Mouse (Mus musculus): ENCODE data around the gene Slfn5. TPM values are rescaled to one million over a fixed set of nuclear protein-coding genes. Genes with fewer than 3 reads are reported as not detected.
A peak's percentile ranks its signal among the peaks of the same experiment; 100 is the strongest.
"Not testable (repeated sequence)": the region's sequence is repeated elsewhere in the genome, so short reads cannot be mapped to it uniquely, and the experiment has no call there.

Gene Slfn5
- polyA plus RNA-seq, 1 experiment from 2014 or later: 1.9 TPM

GRCm38 (mm10) chr11:82921691-82922090, 29.5 kb upstream of the Slfn5 start:
- Histone ChIP-seq H3K27me3 (peaks cover 10% of the 10 kb centered on the region; the same call in 1 of the 2 replicates), H3K36me3 (no peaks in the 10 kb centered on the region), H3K4me3 (no peak overlapping the region), H3K9me3 (no peaks in the 10 kb centered on the region), H3K4me2 (no peak overlapping the region), H3K27ac (replicated peaks) (no peak overlapping the region), H3K4me1 (replicated peaks) (no peaks in the 10 kb centered on the region), H3K9ac (no peak overlapping the region)
- WGBS: 81% methylated on average over 4 of the region's 4 CpGs
- ATAC-seq (ENCODE audit: low FRiP score, low read depth): no peak

- ATAC-seq (ENCODE audit: low FRiP score, low read depth); H3K27ac ChIP-seq (replicated peaks); H3K4me1 ChIP-seq (replicated peaks); H3K9me3 ChIP-seq; H3K4me3 ChIP-seq; H3K4me2 ChIP-seq; H3K36me3 ChIP-seq; H3K9ac ChIP-seq: not testable (repeated sequence)
- peaks cover 14% of the 10 kb centered on the region for H3K27me3 ChIP-seq
- 87% methylated on average over 6 of the region's 6 CpGs for WGBS
These were observed 27.2 kb upstream of the Slfn5 start for GRCm38 (mm10) chr11:82923910-82924309.

GRCm38 (mm10) chr11:82928897-82929632, 22.1 kb upstream of the Slfn5 start:
- 30% methylated on average over 20 of the region's 20 CpGs for WGBS
- Histone ChIP-seq H3K4me3 (no peak overlapping the region), H3K36me3 (no peaks in the 10 kb centered on the region), H3K4me1 (replicated peaks) (peaks cover 16% of the 10 kb centered on the region), H3K9ac (no peak overlapping the region), H3K4me2 (no peak overlapping the region), H3K27ac (replicated peaks) (no peak overlapping the region), H3K27me3 (peaks cover 30% of the 10 kb centered on the region), H3K9me3 (no peaks in the 10 kb centered on the region)
- no peak for ATAC-seq (ENCODE audit: low FRiP score, low read depth)

- peaks cover 16% of the 10 kb centered on the region for H3K4me1 ChIP-seq (replicated peaks)
- no peaks in the 10 kb centered on the region for H3K9me3 ChIP-seq
- no peak for ATAC-seq (ENCODE audit: low FRiP score, low read depth)
- WGBS: 51% methylated on average over 3 of the region's 3 CpGs
- H3K9ac ChIP-seq: no peak overlapping the region
- H3K36me3 ChIP-seq: no peaks in the 10 kb centered on the region
- H3K27me3 ChIP-seq: peaks cover 36% of the 10 kb centered on the region
- H3K4me2 ChIP-seq: peak overlapping the region; percentile 99
- no peak overlapping the region for H3K27ac ChIP-seq (replicated peaks)
- no peak overlapping the region for H3K4me3 ChIP-seq
These were observed 21.6 kb upstream of the Slfn5 start for GRCm38 (mm10) chr11:82929633-82929950.

- H3K36me3 ChIP-seq; ATAC-seq (ENCODE audit: low FRiP score, low read depth); H3K9me3 ChIP-seq; H3K27ac ChIP-seq (replicated peaks): not testable (repeated sequence)
- peak overlapping the region; percentile 50 for H3K4me3 ChIP-seq
- peaks cover 39% of the 10 kb centered on the region for H3K27me3 ChIP-seq
- peak overlapping the region; percentile 99 for H3K4me2 ChIP-seq
- peak overlapping the region; percentile 27; the same call in 1 of the 2 replicates for H3K9ac ChIP-seq
- WGBS: under 1% methylated on average over 82 of the region's 85 CpGs
- peaks cover 16% of the 10 kb centered on the region for H3K4me1 ChIP-seq (replicated peaks)
These were observed 20.7 kb upstream of the Slfn5 start for GRCm38 (mm10) chr11:82930391-82930955.

DNA sequence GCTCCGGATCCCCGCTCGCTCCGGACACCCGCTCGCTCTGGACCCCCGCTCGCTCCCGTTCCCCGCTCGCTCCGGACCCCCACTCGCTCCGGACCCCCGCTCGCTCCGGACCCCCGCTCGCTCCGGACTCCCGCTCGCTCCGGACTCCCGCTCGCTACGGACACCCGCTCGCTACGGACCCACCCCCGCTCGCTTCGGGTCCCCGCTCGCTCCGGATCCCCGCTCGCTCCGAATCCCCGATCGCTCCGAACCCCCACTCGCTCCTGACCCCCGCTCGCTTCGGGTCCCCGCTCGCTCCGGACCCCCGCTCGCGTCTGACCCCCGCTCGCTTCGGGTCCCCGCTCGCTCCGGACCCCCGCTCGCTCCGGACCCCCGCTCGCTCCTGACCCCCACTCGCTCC, 20.0 kb upstream of the Slfn5 start:
- H3K36me3 ChIP-seq; ATAC-seq (ENCODE audit: low FRiP score, low read depth); H3K27ac ChIP-seq (replicated peaks); H3K9me3 ChIP-seq: not testable (repeated sequence)
- Histone ChIP-seq H3K4me3 (peak overlapping the region; percentile 50), H3K27me3 (peaks cover 46% of the 10 kb centered on the region), H3K4me1 (replicated peaks) (peaks cover 16% of the 10 kb centered on the region), H3K4me2 (peak overlapping the region; percentile 99), H3K9ac (peak overlapping the region; percentile 33; the same call in 1 of the 2 replicates)
- WGBS: under 1% methylated on average over 51 of the region's 63 CpGs

DNA sequence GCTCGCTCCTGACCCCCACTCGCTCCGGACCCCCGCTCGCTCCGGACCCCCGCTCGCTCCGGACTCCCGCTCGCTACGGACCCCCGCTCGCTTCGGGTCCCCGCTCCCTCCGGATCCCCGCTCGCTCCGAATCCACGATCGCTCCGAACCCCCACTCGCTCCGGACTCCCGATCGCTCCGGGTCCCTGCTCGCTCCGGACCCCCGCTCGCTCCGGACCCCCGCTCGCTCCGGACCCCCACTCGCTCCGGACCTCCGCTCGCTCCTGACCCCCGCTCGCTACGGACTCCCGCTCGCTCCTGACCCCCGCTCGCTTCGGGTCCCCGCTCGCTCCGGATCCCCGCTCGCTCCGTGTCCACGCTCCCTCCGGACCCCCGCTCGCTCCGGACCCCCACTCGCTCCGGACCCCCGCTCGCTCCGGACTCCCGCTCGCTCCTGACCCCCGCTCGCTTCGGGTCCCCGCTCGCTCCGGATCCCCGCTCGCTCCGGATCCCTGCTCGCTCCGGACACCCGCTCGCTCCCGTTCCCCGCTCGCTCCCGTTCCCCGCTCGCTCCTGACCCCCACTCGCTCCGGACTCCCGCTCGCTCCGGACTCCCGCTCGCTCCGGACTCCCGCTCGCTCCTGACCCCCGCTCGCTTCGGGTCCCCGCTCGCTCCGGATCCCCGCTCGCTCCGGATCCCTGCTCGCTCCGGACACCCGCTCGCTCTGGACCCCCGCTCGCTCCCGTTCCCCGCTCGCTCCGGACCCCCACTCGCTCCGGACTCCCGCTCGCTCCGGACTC, 19.3 kb upstream of the Slfn5 start:
- H3K36me3 ChIP-seq; H3K9me3 ChIP-seq; H3K27ac ChIP-seq (replicated peaks); ATAC-seq (ENCODE audit: low FRiP score, low read depth): not testable (repeated sequence)
- peak overlapping the region; percentile 99 for H3K4me2 ChIP-seq
- H3K4me3 ChIP-seq: peak overlapping the region; percentile 50
- H3K27me3 ChIP-seq: peaks cover 53% of the 10 kb centered on the region
- peak overlapping the region; percentile 33; the same call in 1 of the 2 replicates for H3K9ac ChIP-seq
- H3K4me1 ChIP-seq (replicated peaks): peaks cover 16% of the 10 kb centered on the region
- WGBS: under 1% methylated on average over 112 of the region's 119 CpGs

GRCm38 (mm10) chr11:82933186-82933585, 18.0 kb upstream of the Slfn5 start:
- Histone ChIP-seq H3K9me3 (no peaks in the 10 kb centered on the region), H3K36me3 (no peaks in the 10 kb centered on the region), H3K27ac (replicated peaks) (no peak overlapping the region), H3K9ac (no peak overlapping the region), H3K4me3 (peak overlapping the region; percentile 50), H3K27me3 (peaks cover 50% of the 10 kb centered on the region), H3K4me1 (replicated peaks) (peaks cover 16% of the 10 kb centered on the region), H3K4me2 (peak overlapping the region; percentile 99)
- WGBS: 1% methylated on average over 29 of the region's 29 CpGs
- ATAC-seq (ENCODE audit: low FRiP score, low read depth): no peak

GRCm38 (mm10) chr11:82943336-82943735, 7.8 kb upstream of the Slfn5 start:
- Histone ChIP-seq H3K4me2 (no peak overlapping the region), H3K27ac (replicated peaks) (no peak overlapping the region), H3K27me3 (no peaks in the 10 kb centered on the region), H3K4me1 (replicated peaks) (no peaks in the 10 kb centered on the region), H3K4me3 (no peak overlapping the region), H3K9ac (no peak overlapping the region), H3K36me3 (no peaks in the 10 kb centered on the region), H3K9me3 (no peaks in the 10 kb centered on the region)
- WGBS: 59% methylated on average over 6 of the region's 6 CpGs
- no peak for ATAC-seq (ENCODE audit: low FRiP score, low read depth)

DNA sequence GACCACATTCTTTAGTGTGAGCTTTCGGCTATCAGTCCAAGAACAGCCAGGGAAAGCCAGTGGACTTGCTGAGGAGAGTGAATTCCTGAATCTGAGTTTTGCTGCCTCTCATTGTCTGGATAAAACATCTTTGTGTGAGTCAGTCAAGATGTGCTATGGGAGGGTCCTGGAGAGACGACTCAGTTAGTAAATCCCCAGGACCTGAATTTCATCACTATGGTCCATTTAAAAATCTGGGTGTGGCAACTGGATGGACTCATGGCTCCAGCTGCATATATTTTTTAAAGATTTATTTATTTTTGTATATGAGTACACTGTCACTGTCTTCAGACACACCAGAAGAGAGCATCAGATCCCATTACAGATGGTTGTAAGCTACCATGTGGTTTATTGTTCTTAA, 5.5 kb upstream of the Slfn5 start:
- 72% methylated on average over 2 of the region's 2 CpGs for WGBS

GRCm38 (mm10) chr11:82947457-82947856, 3.7 kb upstream of the Slfn5 start:
- H3K4me2 ChIP-seq: no peak overlapping the region
- no peak overlapping the region for H3K4me3 ChIP-seq
- no peaks in the 10 kb centered on the region for H3K9me3 ChIP-seq
- no peaks in the 10 kb centered on the region for H3K36me3 ChIP-seq
- peaks cover 30% of the 10 kb centered on the region for H3K27me3 ChIP-seq
- H3K9ac ChIP-seq: no peak overlapping the region
- no peak for ATAC-seq (ENCODE audit: low FRiP score, low read depth)
- WGBS: 52% methylated on average over 4 of the region's 4 CpGs
- H3K27ac ChIP-seq (replicated peaks): no peak overlapping the region
- peaks cover 9% of the 10 kb centered on the region; the same call in 1 of the 2 replicates for H3K4me1 ChIP-seq (replicated peaks)

More for the DNA sequence above, 5.5 kb upstream of the Slfn5 start:
- no peaks in the 10 kb centered on the region for H3K9me3 ChIP-seq
- H3K27ac ChIP-seq (replicated peaks): no peak overlapping the region
- ATAC-seq (ENCODE audit: low FRiP score, low read depth): no peak
- H3K4me2 ChIP-seq: no peak overlapping the region
- H3K36me3 ChIP-seq: no peaks in the 10 kb centered on the region
- no peak overlapping the region for H3K4me3 ChIP-seq
- H3K9ac ChIP-seq: no peak overlapping the region
- H3K27me3 ChIP-seq: peaks cover 13% of the 10 kb centered on the region
- H3K4me1 ChIP-seq (replicated peaks): no peaks in the 10 kb centered on the region

DNA sequence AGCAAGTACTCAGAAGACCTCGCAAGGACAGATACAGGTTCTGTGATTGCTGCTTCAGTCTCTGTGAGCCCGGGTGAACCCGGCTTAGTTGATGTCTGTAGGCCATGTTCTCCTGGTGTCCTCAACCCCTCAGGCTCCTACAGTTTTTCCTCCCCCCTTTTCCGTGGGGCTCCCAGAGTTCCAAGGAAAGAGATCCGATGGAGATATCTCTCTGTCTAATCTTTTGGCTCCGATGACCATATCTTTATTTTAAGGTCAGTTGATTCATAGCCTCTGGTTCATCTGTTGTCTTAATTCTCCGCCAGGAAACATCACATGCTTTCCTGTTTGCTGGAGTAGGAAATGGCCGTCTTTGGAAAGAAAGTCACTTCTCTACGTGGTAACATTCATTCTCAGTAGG, 2.1 kb upstream of the Slfn5 start:
- Histone ChIP-seq H3K4me2 (no peak overlapping the region), H3K27ac (replicated peaks) (no peak overlapping the region), H3K36me3 (no peaks in the 10 kb centered on the region), H3K27me3 (peaks cover 45% of the 10 kb centered on the region), H3K4me3 (no peak overlapping the region), H3K9me3 (no peaks in the 10 kb centered on the region), H3K4me1 (replicated peaks) (peaks cover 9% of the 10 kb centered on the region; the same call in 1 of the 2 replicates), H3K9ac (no peak overlapping the region)
- WGBS: 90% methylated on average over 9 of the region's 9 CpGs
- ATAC-seq (ENCODE audit: low FRiP score, low read depth): no peak

Measured in hindbrain, embryonic 15.5 days (tissue).